Mouse (Mus musculus) liver, postnatal 0 days (tissue): ENCODE measurements around the gene Fam98b. TPM values are rescaled to one million over a fixed set of nuclear protein-coding genes. Genes with fewer than 3 reads are reported as not detected.
A peak's percentile ranks its signal among the peaks of the same experiment; 100 is the strongest.

ENCODE experiments used
- ATAC-seq: fragments of 200-750 bp; cut with Nextera tagmentation; 2 replicates; pipeline ENCODE4 v1.8.0; 2017; ENCODE audit warnings: mild to moderate bottlenecking, moderate library complexity
- DNase-seq: peaks from one replicate; pipeline ENCODE4 v3.0.0-alpha.2; 2016
- H3K27ac ChIP-seq: fragments of 300-500 bp; sonication (generic); 2 replicates; pipeline ENCODE4 v1.5.1; 2014; ENCODE audit warnings: antibody characterized with exemption, moderate library complexity, mild to moderate bottlenecking, low read depth
- H3K27me3 ChIP-seq: fragments of 300-500 bp; sonication (generic); 2 replicates; pipeline ENCODE4 v1.6.1; 2014; ENCODE audit warnings: low read length, control low read depth, mixed read lengths; ENCODE audit not compliant: insufficient read depth
- H3K36me3 ChIP-seq: fragments of 300-500 bp; sonication (generic); replicated peaks from 2 replicates; pipeline ENCODE4 v1.6.1; 2014; ENCODE audit warnings: mild to moderate bottlenecking, control low read depth, low read length, moderate library complexity, mixed read lengths; ENCODE audit not compliant: insufficient read depth
- H3K4me1 ChIP-seq: fragments of 300-500 bp; sonication (generic); 2 replicates; pipeline ENCODE4 v1.6.1; 2014; ENCODE audit warnings: antibody characterized with exemption, mild to moderate bottlenecking, control low read depth; ENCODE audit not compliant: insufficient read depth
- H3K4me2 ChIP-seq: fragments of 300-500 bp; sonication (generic); 2 replicates; pipeline ENCODE4 v1.6.1; 2014; ENCODE audit warnings: low read depth, mild to moderate bottlenecking, low read length, moderate library complexity, mixed read lengths
- H3K4me3 ChIP-seq: fragments of 300-500 bp; sonication (generic); 2 replicates; pipeline ENCODE4 v1.5.1; 2014; ENCODE audit warnings: low read depth, low read length
- H3K9ac ChIP-seq: fragments of 300-500 bp; sonication (generic); replicated peaks from 2 replicates; pipeline ENCODE4 v1.6.1; 2014; ENCODE audit warnings: mild to moderate bottlenecking, moderate library complexity
- H3K9me3 ChIP-seq: fragments of 300-500 bp; sonication (generic); 2 replicates; pipeline ENCODE4 v1.6.1; 2016; ENCODE audit warnings: mild to moderate bottlenecking, control low read depth, low read length, mixed read lengths
- CTCF ChIP-seq: sonication (generic); IDR thresholded peaks from 2 replicates; pipeline ENCODE4 v1.5.1; 2016; ENCODE audit warnings: antibody characterized with exemption, low read depth
- EP300 ChIP-seq: IDR thresholded peaks from 2 replicates; pipeline ENCODE4 v1.6.1; 2016; ENCODE audit warnings: antibody characterized with exemption, low read depth, mild to moderate bottlenecking
- WGBS: fragments of 180-500 bp; shearing (Covaris S2); extraction: QIAGEN DNeasy Blood & Tissue Kit; methylation state at CpG from one replicate; pipeline ENCODE4 v1.1.7; 2014; ENCODE audit not compliant: insufficient replicate concordance; 5-methylcytosine and 5-hydroxymethylcytosine counted together
- polyA plus RNA-seq: library from polyadenylated mRNA; unstranded; fragments of >200 nt; fragmentation: Nextera tagmentation; extraction: Ambion mirVana; gene quantifications from 2 replicates; pipeline ENCODE4 v1.2.1, GENCODE M21; 2015

Fam98b gene
- polyA plus RNA-seq, 1 experiment from 2014 or later = 4.1 TPM

- ATAC-seq = no peak
- Histone ChIP-seq H3K4me2 (no peak overlapping the region), H3K4me3 (no peak overlapping the region), H3K9me3 (no peaks in the 10 kb centered on the region), H3K4me1 (no peaks in the 10 kb centered on the region), H3K27ac (no peak overlapping the region), H3K27me3 (no peaks in the 10 kb centered on the region), H3K9ac (no peak overlapping the region), H3K36me3 (no peaks in the 10 kb centered on the region)
- no peak for TF ChIP-seq EP300
- peak; percentile 30; the same call in 1 of the 2 replicates for TF ChIP-seq CTCF
- DNase-seq = no peak
- WGBS = 53% methylated on average over 2 of the region's 2 CpGs
These were observed 33.4 kb upstream of the Fam98b start for GRCm38 (mm10) chr2:117216152-117216551.

- no peak for ATAC-seq
- DNase-seq = no peak
- Histone ChIP-seq H3K4me2 (no peak overlapping the region), H3K27ac (no peak overlapping the region), H3K9ac (no peak overlapping the region), H3K27me3 (no peaks in the 10 kb centered on the region), H3K4me3 (no peak overlapping the region), H3K4me1 (no peaks in the 10 kb centered on the region), H3K9me3 (no peaks in the 10 kb centered on the region), H3K36me3 (no peaks in the 10 kb centered on the region)
- 36% methylated on average over 15 of the region's 15 CpGs for WGBS
- TF ChIP-seq CTCF (no peak), EP300 (no peak)
These were observed 31.8 kb upstream of the Fam98b start for GRCm38 (mm10) chr2:117217695-117218216.

- no peaks in the 10 kb centered on the region for H3K4me1 ChIP-seq
- no peak overlapping the region for H3K4me2 ChIP-seq
- no peak overlapping the region for H3K4me3 ChIP-seq
- no peak overlapping the region for H3K27ac ChIP-seq
- H3K27me3 ChIP-seq = no peaks in the 10 kb centered on the region
- WGBS = 82% methylated on average over 4 of the region's 4 CpGs
- no peaks in the 10 kb centered on the region for H3K9me3 ChIP-seq
- H3K36me3 ChIP-seq = no peaks in the 10 kb centered on the region
- TF ChIP-seq EP300 (no peak), CTCF (no peak)
- no peak overlapping the region for H3K9ac ChIP-seq
- no peak for ATAC-seq
- DNase-seq = no peak
These were observed 30.0 kb upstream of the Fam98b start for GRCm38 (mm10) chr2:117219536-117219935.

DNA sequence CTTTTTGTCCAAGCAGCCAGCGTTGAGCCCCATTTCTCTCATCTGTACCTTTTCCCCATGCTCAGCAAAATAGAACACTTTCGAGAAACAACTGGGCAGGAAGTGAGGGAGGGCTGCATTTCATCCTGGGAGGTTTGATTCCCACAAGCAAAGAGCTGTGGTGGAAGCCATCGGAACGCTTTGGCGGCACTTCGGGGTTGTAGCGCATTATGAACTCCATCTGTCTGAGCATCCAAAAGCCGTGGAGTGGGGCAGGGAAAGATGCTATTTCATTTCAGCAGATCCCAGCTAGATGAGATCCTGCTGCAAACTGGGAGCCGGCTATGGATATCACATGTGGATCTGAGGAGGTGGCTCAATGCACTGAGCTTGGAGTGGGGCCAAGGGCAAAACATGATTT, 26.9 kb upstream of the Fam98b start:
- Histone ChIP-seq H3K27me3 (no peaks in the 10 kb centered on the region), H3K4me3 (no peak overlapping the region), H3K4me2 (no peak overlapping the region), H3K4me1 (no peaks in the 10 kb centered on the region), H3K36me3 (no peaks in the 10 kb centered on the region), H3K9me3 (no peaks in the 10 kb centered on the region), H3K9ac (no peak overlapping the region), H3K27ac (no peak overlapping the region)
- DNase-seq = no peak
- ATAC-seq = no peak
- 77% methylated on average over 9 of the region's 9 CpGs for WGBS
- TF ChIP-seq EP300 (no peak), CTCF (no peak)

- Histone ChIP-seq H3K27me3 (no peaks in the 10 kb centered on the region), H3K4me2 (no peak overlapping the region), H3K9me3 (no peaks in the 10 kb centered on the region), H3K36me3 (no peaks in the 10 kb centered on the region), H3K9ac (no peak overlapping the region), H3K4me3 (no peak overlapping the region), H3K27ac (no peak overlapping the region), H3K4me1 (no peaks in the 10 kb centered on the region)
- ATAC-seq (no peak), DNase-seq (no peak)
- WGBS = 76% methylated on average over 11 of the region's 11 CpGs
- TF ChIP-seq EP300 (no peak), CTCF (no peak)
These were observed 20.9 kb upstream of the Fam98b start for GRCm38 (mm10) chr2:117228601-117229125.

GRCm38 (mm10) chr2:117230261-117230660, 19.3 kb upstream of the Fam98b start:
- H3K36me3 ChIP-seq = no peaks in the 10 kb centered on the region
- WGBS = 82% methylated on average over 7 of the region's 7 CpGs
- no peaks in the 10 kb centered on the region for H3K9me3 ChIP-seq
- H3K4me1 ChIP-seq = no peaks in the 10 kb centered on the region
- no peak overlapping the region for H3K4me2 ChIP-seq
- H3K4me3 ChIP-seq = no peak overlapping the region
- H3K27me3 ChIP-seq = no peaks in the 10 kb centered on the region
- DNase-seq (no peak), ATAC-seq (no peak)
- no peak overlapping the region for H3K27ac ChIP-seq
- H3K9ac ChIP-seq = no peak overlapping the region
- no peak for TF ChIP-seq CTCF
- TF ChIP-seq EP300 = no peak
